Mouse (Mus musculus) liver, embryonic 14.5 days (tissue): ENCODE measurements around the gene Elovl6. TPM values are rescaled to one million over a fixed set of nuclear protein-coding genes. Genes with fewer than 3 reads are reported as not detected.

ENCODE experiments used
- ATAC-seq: fragments of 200-750 bp; cut with Nextera tagmentation; 2 replicates; pipeline ENCODE4 v1.8.0; 2017; ENCODE audit warnings: moderate number of reproducible peaks, mild to moderate bottlenecking, moderate library complexity; ENCODE audit not compliant: insufficient read depth
- DNase-seq, 3 experiments: peaks; one replicate each; pipeline ENCODE4 v3.0.0-alpha.2; 2012 to 2013; ENCODE audit warnings: low read depth in 3 of 3, low spot score in 3 of 3
- H3K27ac ChIP-seq: fragments of 300-500 bp; sonication (generic); 2 replicates; pipeline ENCODE4 v1.5.1; 2014; ENCODE audit warnings: moderate library complexity, mild to moderate bottlenecking, control low read depth, inconsistent platforms
- H3K27me3 ChIP-seq: fragments of 300-500 bp; sonication (generic); 2 replicates; pipeline ENCODE4 v1.6.1; 2014; ENCODE audit warnings: mild to moderate bottlenecking, low read length, moderate library complexity; ENCODE audit not compliant: control insufficient read depth, insufficient read depth
- H3K36me3 ChIP-seq: fragments of 300-500 bp; sonication (generic); replicated peaks from 2 replicates; pipeline ENCODE4 v1.6.1; 2014; ENCODE audit warnings: low read depth; ENCODE audit not compliant: control insufficient read depth, insufficient read depth
- H3K4me1 ChIP-seq, 2 experiments: fragments of 200-500 bp in 1 of 2; fragments of 300-500 bp in 1 of 2; sonication (generic) in 1 of 2; replicated peaks; 2 replicates each; pipeline ENCODE4 v1.6.1; 2012 to 2014; ENCODE audit warnings: antibody characterized with exemption in 1 of 2, inconsistent platforms in 1 of 2, low read length in 1 of 2; ENCODE audit not compliant: control insufficient read depth in 2 of 2, insufficient read depth in 2 of 2
- H3K4me2 ChIP-seq: fragments of 300-500 bp; sonication (generic); 2 replicates; pipeline ENCODE4 v1.6.1; 2014; ENCODE audit warnings: low read depth, mild to moderate bottlenecking, control low read depth, moderate library complexity
- H3K4me3 ChIP-seq, 2 experiments: fragments of 200-500 bp in 1 of 2; fragments of 300-500 bp in 1 of 2; sonication (generic) in 1 of 2; 2 replicates each; pipeline ENCODE4 v1.5.1; 2012 to 2014; ENCODE audit warnings: low read depth in 2 of 2, low read length in 2 of 2, mild to moderate bottlenecking in 2 of 2, control low read depth in 1 of 2, inconsistent platforms in 1 of 2, moderate library complexity in 1 of 2; ENCODE audit not compliant: insufficient read depth in 1 of 2
- H3K9ac ChIP-seq: fragments of 300-500 bp; sonication (generic); replicated peaks from 2 replicates; pipeline ENCODE4 v1.6.1; 2014; ENCODE audit warnings: mild to moderate bottlenecking, control low read depth, moderate library complexity
- H3K9me3 ChIP-seq: fragments of 300-500 bp; sonication (generic); 2 replicates; pipeline ENCODE4 v1.6.1; 2016; ENCODE audit warnings: low read length, mixed read lengths; ENCODE audit not compliant: control insufficient read depth
- CTCF ChIP-seq: IDR thresholded peaks from 2 replicates; pipeline ENCODE4 v1.5.1; 2016; ENCODE audit warnings: antibody characterized with exemption, low read depth, control low read depth
- EP300 ChIP-seq: IDR thresholded peaks from 2 replicates; pipeline ENCODE4 v1.6.1; 2016; ENCODE audit warnings: antibody characterized with exemption, low read depth
- WGBS: fragments of 180-500 bp; shearing (Covaris S2); extraction: QIAGEN DNeasy Blood & Tissue Kit; methylation state at CpG from one replicate; pipeline ENCODE4 v1.1.7; 2014; ENCODE audit not compliant: insufficient replicate concordance; 5-methylcytosine and 5-hydroxymethylcytosine counted together
- polyA plus RNA-seq, 2 experiments: library from polyadenylated mRNA; depleted of rRNA in 1 of 2; stranded (reverse) in 1 of 2; unstranded in 1 of 2; fragments of >200 nt; fragmentation: Nextera tagmentation in 1 of 2; extraction: Ambion mirVana in 1 of 2; gene quantifications; 2 replicates each; pipeline versions ENCODE4 v1.2.1 to v1.2.3; 2012 to 2014

The Elovl6 gene
- polyA plus RNA-seq, 2 experiments, result 7.2 TPM

- no peak overlapping the region for H3K27ac ChIP-seq
- peaks cover 0 to 2% of the 10 kb centered on the region in 2 experiments; a peak in 1 of 4 replicates for H3K4me1 ChIP-seq
- no peaks in the 10 kb centered on the region for H3K36me3 ChIP-seq
- no peaks in the 10 kb centered on the region for H3K9me3 ChIP-seq
- no peak overlapping the region for H3K9ac ChIP-seq
- DNase-seq (no peak), ATAC-seq (no peak)
- H3K27me3 ChIP-seq, result no peaks in the 10 kb centered on the region
- H3K4me2 ChIP-seq, result no peak overlapping the region
- TF ChIP-seq CTCF, result no peak
- no peak for TF ChIP-seq EP300
- H3K4me3 ChIP-seq, result no peak overlapping the region
- WGBS, result 60% methylated on average over 4 of the region's 4 CpGs
These were observed 50.3 kb downstream of the Elovl6 start for GRCm38 (mm10) chr3:129582449-129582848.

GRCm38 (mm10) chr3:129583290-129583689 lies 51.1 kb downstream of the Elovl6 start:
- H3K4me3 ChIP-seq, result no peak overlapping the region
- H3K4me2 ChIP-seq, result no peak overlapping the region
- peaks cover 0 to 2% of the 10 kb centered on the region in 2 experiments; a peak in 1 of 4 replicates for H3K4me1 ChIP-seq
- no peak overlapping the region for H3K9ac ChIP-seq
- no peak overlapping the region for H3K27ac ChIP-seq
- TF ChIP-seq CTCF (no peak), EP300 (no peak)
- ATAC-seq, result no peak
- 62% methylated on average over 5 of the region's 5 CpGs for WGBS
- no peak for DNase-seq
- no peaks in the 10 kb centered on the region for H3K36me3 ChIP-seq
- H3K9me3 ChIP-seq, result no peaks in the 10 kb centered on the region
- no peaks in the 10 kb centered on the region for H3K27me3 ChIP-seq

GRCm38 (mm10) chr3:129587916-129588315 lies 55.8 kb downstream of the Elovl6 start:
- H3K9ac ChIP-seq, result no peak overlapping the region
- no peak overlapping the region for H3K27ac ChIP-seq
- H3K9me3 ChIP-seq, result no peaks in the 10 kb centered on the region
- no peak overlapping the region for H3K4me3 ChIP-seq
- 81% methylated on average over 8 of the region's 8 CpGs for WGBS
- H3K36me3 ChIP-seq, result no peaks in the 10 kb centered on the region
- DNase-seq (no peak), ATAC-seq (no peak)
- TF ChIP-seq EP300 (no peak), CTCF (no peak)
- H3K4me1 ChIP-seq, result no peaks in the 10 kb centered on the region; a peak in 1 of 4 replicates
- no peaks in the 10 kb centered on the region for H3K27me3 ChIP-seq
- H3K4me2 ChIP-seq, result no peak overlapping the region

GRCm38 (mm10) chr3:129588753-129589152 lies 56.6 kb downstream of the Elovl6 start:
- TF ChIP-seq EP300, result no peak
- TF ChIP-seq CTCF, result no peak
- no peak overlapping the region for H3K4me3 ChIP-seq
- DNase-seq (no peak), ATAC-seq (no peak)
- no peak overlapping the region for H3K9ac ChIP-seq
- 51% methylated on average over 3 of the region's 3 CpGs for WGBS
- no peak overlapping the region for H3K4me2 ChIP-seq
- no peaks in the 10 kb centered on the region for H3K27me3 ChIP-seq
- H3K27ac ChIP-seq, result no peak overlapping the region
- no peaks in the 10 kb centered on the region for H3K36me3 ChIP-seq
- no peaks in the 10 kb centered on the region for H3K4me1 ChIP-seq
- H3K9me3 ChIP-seq, result no peaks in the 10 kb centered on the region

GRCm38 (mm10) chr3:129589705-129590104 lies 57.5 kb downstream of the Elovl6 start:
- Histone ChIP-seq H3K4me3 (no peak overlapping the region), H3K9ac (no peak overlapping the region), H3K27me3 (no peaks in the 10 kb centered on the region), H3K4me1 (no peaks in the 10 kb centered on the region), H3K36me3 (no peaks in the 10 kb centered on the region), H3K9me3 (no peaks in the 10 kb centered on the region), H3K27ac (no peak overlapping the region), H3K4me2 (no peak overlapping the region)
- ATAC-seq (no peak), DNase-seq (no peak)
- WGBS, result 76% methylated on average over 10 of the region's 10 CpGs
- TF ChIP-seq CTCF, result no peak
- TF ChIP-seq EP300, result no peak
